Mouse (Mus musculus) liver, embryonic 12.5 days (tissue): ENCODE results near the gene Fam13c. TPM values are rescaled to one million over a fixed set of nuclear protein-coding genes. Genes with fewer than 3 reads are reported as not detected.

Experiments used
- ATAC-seq: fragments of 200-750 bp; cut with Nextera tagmentation; 2 replicates; pipeline ENCODE4 v1.8.0; 2017; ENCODE audit warnings: moderate number of reproducible peaks, mild to moderate bottlenecking, moderate library complexity
- H3K27ac ChIP-seq: fragments of 300-500 bp; sonication (generic); 2 replicates; pipeline ENCODE4 v1.5.1; 2016; ENCODE audit warnings: mild to moderate bottlenecking
- H3K27me3 ChIP-seq: fragments of 300-500 bp; sonication (generic); replicated peaks from 2 replicates; pipeline ENCODE4 v1.6.1; 2016; ENCODE audit warnings: mild to moderate bottlenecking, moderate library complexity
- H3K36me3 ChIP-seq: fragments of 300-500 bp; sonication (generic); 2 replicates; pipeline ENCODE4 v1.6.1; 2016; ENCODE audit warnings: mild to moderate bottlenecking, moderate library complexity
- H3K4me1 ChIP-seq: fragments of 300-500 bp; sonication (generic); 2 replicates; pipeline ENCODE4 v1.6.1; 2016
- H3K4me2 ChIP-seq: fragments of 300-500 bp; sonication (generic); 2 replicates; pipeline ENCODE4 v1.6.1; 2016; ENCODE audit warnings: mild to moderate bottlenecking, moderate library complexity
- H3K4me3 ChIP-seq: fragments of 300-500 bp; sonication (generic); 2 replicates; pipeline ENCODE4 v1.5.1; 2016; ENCODE audit warnings: mild to moderate bottlenecking, moderate library complexity
- H3K9ac ChIP-seq: fragments of 300-500 bp; sonication (generic); 2 replicates; pipeline ENCODE4 v1.6.1; 2016; ENCODE audit warnings: mild to moderate bottlenecking, moderate library complexity
- H3K9me3 ChIP-seq: fragments of 300-500 bp; sonication (generic); replicated peaks from 2 replicates; pipeline ENCODE4 v1.6.1; 2016; ENCODE audit warnings: mild to moderate bottlenecking, moderate library complexity
- WGBS: fragments of 180-500 bp; shearing (Covaris S2); methylation state at CpG from one replicate; pipeline ENCODE4 v1.1.7; 2016; ENCODE audit not compliant: insufficient replicate concordance; 5-methylcytosine and 5-hydroxymethylcytosine counted together
- polyA plus RNA-seq: library from polyadenylated mRNA; unstranded; fragments of >200 nt; fragmentation: Nextera tagmentation; extraction: Ambion mirVana; gene quantifications from 2 replicates; pipeline ENCODE4 v1.2.1, GENCODE M21; 2016

The Fam13c gene
- polyA plus RNA-seq, 1 experiment from 2014 or later = 0.56 TPM

GRCm38 (mm10) chr10:70505395-70505794 lies 65.1 kb downstream of the Fam13c start:
- no peaks in the 10 kb centered on the region for H3K4me1 ChIP-seq
- no peak for ATAC-seq
- no peaks in the 10 kb centered on the region for H3K27me3 ChIP-seq
- H3K4me2 ChIP-seq = no peak overlapping the region
- H3K9ac ChIP-seq = no peak overlapping the region
- no peak overlapping the region for H3K4me3 ChIP-seq
- H3K27ac ChIP-seq = no peak overlapping the region
- no peaks in the 10 kb centered on the region for H3K36me3 ChIP-seq
- peaks cover 5% of the 10 kb centered on the region; the same call in 1 of the 2 replicates for H3K9me3 ChIP-seq

GRCm38 (mm10) chr10:70505842-70506241 lies 65.6 kb downstream of the Fam13c start:
- no peaks in the 10 kb centered on the region for H3K36me3 ChIP-seq
- no peak overlapping the region for H3K4me2 ChIP-seq
- no peak overlapping the region for H3K27ac ChIP-seq
- H3K9ac ChIP-seq = no peak overlapping the region
- WGBS = 67% methylated on average over 5 of the region's 5 CpGs
- no peaks in the 10 kb centered on the region for H3K4me1 ChIP-seq
- H3K4me3 ChIP-seq = no peak overlapping the region
- H3K27me3 ChIP-seq = no peaks in the 10 kb centered on the region
- no peak for ATAC-seq
- peaks cover 5% of the 10 kb centered on the region; the same call in 1 of the 2 replicates for H3K9me3 ChIP-seq

- H3K4me1 ChIP-seq = no peaks in the 10 kb centered on the region
- no peaks in the 10 kb centered on the region for H3K36me3 ChIP-seq
- WGBS = 51% methylated on average over 15 of the region's 15 CpGs
- H3K4me2 ChIP-seq = no peak overlapping the region
- no peak overlapping the region for H3K9ac ChIP-seq
- H3K4me3 ChIP-seq = no peak overlapping the region
- ATAC-seq = no peak
- peaks cover 5% of the 10 kb centered on the region; the same call in 1 of the 2 replicates for H3K9me3 ChIP-seq
- no peaks in the 10 kb centered on the region for H3K27me3 ChIP-seq
- no peak overlapping the region for H3K27ac ChIP-seq
Observed at GRCm38 (mm10) chr10:70506499-70507168, 66.4 kb downstream of the Fam13c start.

GRCm38 (mm10) chr10:70507880-70508279 lies 67.6 kb downstream of the Fam13c start:
- Histone ChIP-seq H3K9ac (no peak overlapping the region), H3K4me2 (no peak overlapping the region), H3K9me3 (peaks cover 5% of the 10 kb centered on the region; the same call in 1 of the 2 replicates), H3K4me1 (no peaks in the 10 kb centered on the region), H3K27me3 (no peaks in the 10 kb centered on the region), H3K27ac (no peak overlapping the region), H3K4me3 (no peak overlapping the region), H3K36me3 (no peaks in the 10 kb centered on the region)
- no peak for ATAC-seq
- WGBS = 66% methylated on average over 3 of the region's 3 CpGs

GRCm38 (mm10) chr10:70514848-70515247 lies 74.6 kb downstream of the Fam13c start:
- Histone ChIP-seq H3K4me2 (no peak overlapping the region), H3K9ac (no peak overlapping the region)
- WGBS = 64% methylated on average over 9 of the region's 9 CpGs

GRCm38 (mm10) chr10:70516661-70517060 lies 76.4 kb downstream of the Fam13c start:
- no peak overlapping the region for H3K9ac ChIP-seq
- no peak overlapping the region for H3K27ac ChIP-seq
- H3K9me3 ChIP-seq = no peaks in the 10 kb centered on the region
- peaks cover 21% of the 10 kb centered on the region for H3K27me3 ChIP-seq
- 72% methylated on average over 8 of the region's 8 CpGs for WGBS
- H3K4me1 ChIP-seq = no peaks in the 10 kb centered on the region
- no peak for ATAC-seq
- no peak overlapping the region for H3K4me2 ChIP-seq
- no peaks in the 10 kb centered on the region for H3K36me3 ChIP-seq
- H3K4me3 ChIP-seq = no peak overlapping the region

More at GRCm38 (mm10) chr10:70514848-70515247, 74.6 kb downstream of the Fam13c start:
- no peaks in the 10 kb centered on the region for H3K4me1 ChIP-seq
- no peak for ATAC-seq
- H3K27ac ChIP-seq = no peak overlapping the region
- peaks cover 3% of the 10 kb centered on the region for H3K27me3 ChIP-seq
- H3K36me3 ChIP-seq = no peaks in the 10 kb centered on the region
- H3K4me3 ChIP-seq = no peak overlapping the region
- no peaks in the 10 kb centered on the region for H3K9me3 ChIP-seq

GRCm38 (mm10) chr10:70519640-70520099 lies 79.4 kb downstream of the Fam13c start:
- peaks cover 23% of the 10 kb centered on the region for H3K27me3 ChIP-seq
- WGBS = 9% methylated on average over 14 of the region's 14 CpGs
- no peaks in the 10 kb centered on the region for H3K9me3 ChIP-seq
- H3K27ac ChIP-seq = no peak overlapping the region
- no peak overlapping the region for H3K9ac ChIP-seq
- no peak for ATAC-seq
- H3K4me1 ChIP-seq = no peaks in the 10 kb centered on the region
- peak overlapping the region; percentile 56 for H3K4me2 ChIP-seq
- H3K36me3 ChIP-seq = no peaks in the 10 kb centered on the region
- H3K4me3 ChIP-seq = 0 out of 2 replicates have a peak overlapping the region, but pooled peaks have one; percentile 32

GRCm38 (mm10) chr10:70520143-70521131 lies 80.2 kb downstream of the Fam13c start:
- Histone ChIP-seq H3K9ac (no peak overlapping the region), H3K36me3 (no peaks in the 10 kb centered on the region), H3K27me3 (peaks cover 23% of the 10 kb centered on the region), H3K4me2 (peak overlapping the region; percentile 56), H3K4me3 (peak overlapping the region; percentile 32), H3K4me1 (no peaks in the 10 kb centered on the region), H3K9me3 (no peaks in the 10 kb centered on the region), H3K27ac (no peak overlapping the region)
- WGBS = 4% methylated on average over 38 of the region's 38 CpGs
- ATAC-seq = no peak

- H3K4me3 ChIP-seq = no peak overlapping the region
- peaks cover 23% of the 10 kb centered on the region for H3K27me3 ChIP-seq
- ATAC-seq = no peak
- WGBS = 33% methylated on average over 5 of the region's 5 CpGs
- H3K4me2 ChIP-seq = peak overlapping the region; percentile 56
- H3K27ac ChIP-seq = no peak overlapping the region
- no peaks in the 10 kb centered on the region for H3K36me3 ChIP-seq
- no peak overlapping the region for H3K9ac ChIP-seq
- H3K9me3 ChIP-seq = no peaks in the 10 kb centered on the region
- H3K4me1 ChIP-seq = no peaks in the 10 kb centered on the region
Observed at GRCm38 (mm10) chr10:70521379-70521778, 81.1 kb downstream of the Fam13c start.

- Histone ChIP-seq H3K9me3 (peaks cover 5% of the 10 kb centered on the region), H3K27me3 (no peaks in the 10 kb centered on the region), H3K36me3 (no peaks in the 10 kb centered on the region), H3K9ac (no peak overlapping the region), H3K4me3 (no peak overlapping the region), H3K4me2 (no peak overlapping the region), H3K27ac (no peak overlapping the region), H3K4me1 (no peaks in the 10 kb centered on the region)
- WGBS = 78% methylated on average over 12 of the region's 12 CpGs
- ATAC-seq = no peak
Observed at GRCm38 (mm10) chr10:70530185-70530823, 90.0 kb downstream of the Fam13c start.

- Histone ChIP-seq H3K4me3 (no peak overlapping the region), H3K9me3 (peaks cover 12% of the 10 kb centered on the region), H3K27ac (no peak overlapping the region), H3K27me3 (no peaks in the 10 kb centered on the region), H3K36me3 (no peaks in the 10 kb centered on the region), H3K4me1 (no peaks in the 10 kb centered on the region), H3K4me2 (no peak overlapping the region), H3K9ac (no peak overlapping the region)
- no peak for ATAC-seq
- 69% methylated on average over 9 of the region's 9 CpGs for WGBS
Observed at GRCm38 (mm10) chr10:70532249-70532648, 92.0 kb downstream of the Fam13c start.
